Mouse (Mus musculus): Measurements from ENCODE around the gene Cited4. TPM values are rescaled to one million over a fixed set of nuclear protein-coding genes. Genes with fewer than 3 reads are reported as not detected.

Gene Cited4
- polyA plus RNA-seq, 1 experiment from 2014 or later: 1.2 TPM

- DNase-seq: peak; percentile 19
- Histone ChIP-seq H3K4me1 (ENCODE audit: control insufficient read depth, insufficient read depth, low read length) (peaks cover 15% of the 10 kb centered on the region), H3K9me3 (ENCODE audit: control insufficient read depth, low read length) (no peaks in the 10 kb centered on the region), H3K36me3 (ENCODE audit: control insufficient read depth, insufficient read depth, low read length) (no peaks in the 10 kb centered on the region), H3K9ac (replicated peaks; ENCODE audit: low read length) (no peak overlapping the region), H3K4me2 (ENCODE audit: low read length) (no peak overlapping the region), H3K4me3 (replicated peaks; ENCODE audit: low read depth, low read length) (no peak overlapping the region), H3K27me3 (ENCODE audit: control insufficient read depth, insufficient read depth, low read length) (peaks cover 9% of the 10 kb centered on the region; the same call in 1 of the 2 replicates), H3K27ac (replicated peaks; ENCODE audit: low read depth, low read length) (no peak overlapping the region)
- WGBS: 80% methylated on average over 6 of the region's 6 CpGs
- no peak for ATAC-seq (ENCODE audit: low FRiP score, low TSS enrichment)
Measured at GRCm38 (mm10) chr4:120713856-120714497, 47.6 kb downstream of the Cited4 start.

DNA sequence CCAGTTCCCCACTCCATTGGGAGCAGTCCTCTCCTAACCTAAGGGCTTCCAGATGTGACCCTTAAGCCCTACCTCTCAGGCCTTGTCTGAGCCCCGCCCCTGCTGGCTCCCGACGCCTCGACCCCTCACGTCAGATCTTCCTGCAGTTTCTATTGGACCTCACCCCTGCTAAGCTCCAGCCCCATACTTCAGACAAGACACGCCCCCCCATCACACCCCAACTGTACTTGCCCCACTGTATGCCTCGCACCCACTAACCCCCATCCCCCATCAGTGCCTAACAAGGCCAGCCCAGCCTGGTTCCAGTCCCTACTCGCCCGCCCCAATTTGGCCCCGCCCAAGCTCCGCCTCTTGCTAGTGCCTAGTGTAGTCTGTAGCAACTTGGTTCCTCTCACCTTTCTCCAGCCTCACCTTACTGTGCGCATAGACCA lies 49.8 kb downstream of the Cited4 start:
- H3K27ac ChIP-seq (replicated peaks; ENCODE audit: low read depth, low read length): no peak overlapping the region

GRCm38 (mm10) chr4:120716765-120717164 lies 50.4 kb downstream of the Cited4 start:
- no peak overlapping the region for H3K27ac ChIP-seq (replicated peaks; ENCODE audit: low read depth, low read length)
- no peaks in the 10 kb centered on the region for H3K9me3 ChIP-seq (ENCODE audit: control insufficient read depth, low read length)
- peak overlapping the region; percentile 40; the same call in 1 of the 2 replicates for H3K9ac ChIP-seq (replicated peaks; ENCODE audit: low read length)
- H3K4me3 ChIP-seq (replicated peaks; ENCODE audit: low read depth, low read length): peak overlapping the region; percentile 32
- H3K4me2 ChIP-seq (ENCODE audit: low read length): peak overlapping the region; percentile 60
- DNase-seq (no peak), ATAC-seq (ENCODE audit: low FRiP score, low TSS enrichment) (no peak)
- peaks cover 15% of the 10 kb centered on the region for H3K4me1 ChIP-seq (ENCODE audit: control insufficient read depth, insufficient read depth, low read length)
- H3K27me3 ChIP-seq (ENCODE audit: control insufficient read depth, insufficient read depth, low read length): peaks cover 9% of the 10 kb centered on the region; the same call in 1 of the 2 replicates
- WGBS: 18% methylated on average over 12 of the region's 12 CpGs
- H3K36me3 ChIP-seq (ENCODE audit: control insufficient read depth, insufficient read depth, low read length): no peaks in the 10 kb centered on the region

More for the DNA sequence above, 49.8 kb downstream of the Cited4 start:
- Histone ChIP-seq H3K4me3 (replicated peaks; ENCODE audit: low read depth, low read length) (peak overlapping the region; percentile 32), H3K4me1 (ENCODE audit: control insufficient read depth, insufficient read depth, low read length) (peaks cover 15% of the 10 kb centered on the region), H3K36me3 (ENCODE audit: control insufficient read depth, insufficient read depth, low read length) (no peaks in the 10 kb centered on the region), H3K27me3 (ENCODE audit: control insufficient read depth, insufficient read depth, low read length) (peaks cover 9% of the 10 kb centered on the region; the same call in 1 of the 2 replicates), H3K9me3 (ENCODE audit: control insufficient read depth, low read length) (no peaks in the 10 kb centered on the region), H3K9ac (replicated peaks; ENCODE audit: low read length) (peak overlapping the region; percentile 40), H3K4me2 (ENCODE audit: low read length) (peak overlapping the region; percentile 60)
- DNase-seq (peak; percentile 74), ATAC-seq (ENCODE audit: low FRiP score, low TSS enrichment) (peak; percentile 82)
- WGBS: 1% methylated on average over 12 of the region's 12 CpGs

Other genes starting within 250 kb of the Cited4 start
- gene Slfnl1, start 134.3 kb upstream of the Cited4 start, polyA plus RNA-seq (2014; fragmentation: Nextera tagmentation; extraction: Ambion mirVana): not detected in 2 replicates
- gene Ctps, start 96.3 kb upstream of the Cited4 start, polyA plus RNA-seq (2014; fragmentation: Nextera tagmentation; extraction: Ambion mirVana): 77.0 and 95.2 TPM in 2 replicates
- gene Gm8439, start 77.8 kb upstream of the Cited4 start, polyA plus RNA-seq (2014; fragmentation: Nextera tagmentation; extraction: Ambion mirVana): not detected in 2 replicates
- gene Kcnq4, start 82.0 kb downstream of the Cited4 start, polyA plus RNA-seq (2014; fragmentation: Nextera tagmentation; extraction: Ambion mirVana): 3.7 and 3.9 TPM in 2 replicates
- gene Nfyc, start 165.0 kb downstream of the Cited4 start, polyA plus RNA-seq (2014; fragmentation: Nextera tagmentation; extraction: Ambion mirVana): 89.4 and 97.5 TPM in 2 replicates
- gene Rims3, start 188.2 kb downstream of the Cited4 start, polyA plus RNA-seq (2014; fragmentation: Nextera tagmentation; extraction: Ambion mirVana): 20.7 and 20.9 TPM in 2 replicates